Mouse (Mus musculus): ENCODE results near the gene Gpr33.

- TF ChIP-seq ZNF384 (IDR thresholded peaks at IDR 0.05; ENCODE audit: low read depth, low read length), result no peak
- no peak for TF ChIP-seq MAFK (IDR thresholded peaks at IDR 0.05; ENCODE audit: insufficient read depth, low read depth, low read length)
- TF ChIP-seq HCFC1 (IDR thresholded peaks at IDR 0.05; ENCODE audit: borderline replicate concordance, insufficient read depth, low read length), result no peak
- TF ChIP-seq CHD2 (IDR thresholded peaks at IDR 0.05; ENCODE audit: low read depth, low read length), result no peak
- TF ChIP-seq ZC3H11A (IDR thresholded peaks at IDR 0.05; ENCODE audit: borderline replicate concordance, low read depth, low read length), result no peak
Measured at GRCm38 (mm10) chr12:51988536-51988935, 39.3 kb downstream of the Gpr33 start.

All from ES-E14 (cell line).